Mouse (Mus musculus) heart, adult 2 months (tissue): ENCODE measurements around the gene Fam155a.

Source experiments
- CTCF ChIP-seq: fragments of 200-600 bp; IDR thresholded peaks from 2 replicates; pipeline ENCODE4 v1.8.1; 2022; ENCODE audit warnings: antibody characterized with exemption, mild to moderate bottlenecking, moderate library complexity
- EP300 ChIP-seq: fragments of 200-500 bp; IDR thresholded peaks from 2 replicates; pipeline ENCODE4 v1.6.1; 2011; ENCODE audit warnings: low read depth, low read length, control low read depth; ENCODE audit not compliant: insufficient read depth

GRCm38 (mm10) chr8:9526515-9526914, 244.4 kb downstream of the Fam155a start:
- TF ChIP-seq CTCF, result no peak
- no peak for TF ChIP-seq EP300
